Mouse (Mus musculus) stomach, postnatal 0 days (tissue): ENCODE measurements around the gene Dad1.

Experiments used
- CTCF ChIP-seq: IDR thresholded peaks from 2 replicates; pipeline ENCODE4 v1.5.1; 2016; ENCODE audit warnings: antibody characterized with exemption, low read depth, mild to moderate bottlenecking, moderate library complexity
- EP300 ChIP-seq: optimal IDR thresholded peaks from 2 replicates; pipeline ENCODE3; 2016; ENCODE audit warnings: antibody characterized with exemption

DNA sequence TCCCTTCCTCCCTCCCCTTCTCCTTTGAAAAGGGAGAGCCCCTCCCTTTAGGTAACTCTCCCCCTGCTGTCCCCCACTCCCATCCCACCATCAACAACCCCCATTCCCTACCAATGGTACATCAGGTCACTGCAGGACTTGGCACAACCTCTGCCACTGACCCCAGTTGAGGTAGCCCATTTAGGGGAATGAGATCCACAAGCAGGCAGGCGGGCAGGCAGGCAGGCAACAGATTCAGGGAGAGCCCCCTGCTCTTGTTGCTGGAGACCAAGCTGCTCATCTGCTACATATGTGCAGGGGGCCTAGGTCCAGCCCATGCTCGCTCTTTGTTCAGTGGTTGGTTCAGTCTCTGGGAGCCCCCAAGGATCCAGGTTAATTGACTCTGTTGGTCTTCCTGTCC lies 22.5 kb upstream of the Dad1 start:
- TF ChIP-seq CTCF = no peak
- no peak for TF ChIP-seq EP300
